Mouse (Mus musculus): ENCODE measurements around the gene Trim58. TPM values are rescaled to one million over a fixed set of nuclear protein-coding genes. Genes with fewer than 3 reads are reported as not detected.

Gene Trim58
- not detected for polyA plus RNA-seq (2014; fragmentation: Illumina TruSeq; extraction: RNeasy Lipid Tissue Mini Kit (QIAGEN cat#74804); ENCODE audit: low read depth, low replicate concordance)

DNA sequence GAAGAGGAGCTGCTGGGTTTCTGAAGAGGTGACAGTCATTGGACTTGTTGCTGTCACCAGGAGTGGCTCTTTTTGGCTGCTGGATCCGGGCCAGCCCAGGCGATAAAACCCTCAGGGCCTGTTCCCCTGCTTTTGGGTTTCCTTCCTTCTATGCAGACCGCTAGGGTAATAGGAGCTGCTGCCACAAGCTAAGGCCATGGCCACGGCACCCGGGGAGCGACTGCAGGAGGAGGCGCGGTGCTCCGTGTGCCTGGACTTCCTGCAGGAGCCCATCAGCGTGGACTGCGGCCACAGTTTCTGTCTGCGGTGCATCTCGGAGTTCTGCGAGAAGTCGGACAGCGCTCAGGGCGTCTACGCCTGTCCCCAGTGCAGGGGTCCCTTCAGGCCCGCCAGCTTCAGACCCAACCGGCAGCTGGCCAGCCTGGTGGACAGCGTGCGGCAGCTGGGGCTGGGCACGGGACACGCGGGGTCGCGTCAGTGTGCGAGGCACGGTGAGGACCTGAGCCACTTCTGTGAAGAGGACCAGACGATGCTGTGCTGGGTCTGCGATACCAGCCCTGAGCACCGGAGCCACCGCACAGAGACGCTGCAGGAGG is at the start of gene Trim58:
Gene Trim58 (plus strand): TSS at position 194 of the 596 bp plus-strand sequence.

DNA sequence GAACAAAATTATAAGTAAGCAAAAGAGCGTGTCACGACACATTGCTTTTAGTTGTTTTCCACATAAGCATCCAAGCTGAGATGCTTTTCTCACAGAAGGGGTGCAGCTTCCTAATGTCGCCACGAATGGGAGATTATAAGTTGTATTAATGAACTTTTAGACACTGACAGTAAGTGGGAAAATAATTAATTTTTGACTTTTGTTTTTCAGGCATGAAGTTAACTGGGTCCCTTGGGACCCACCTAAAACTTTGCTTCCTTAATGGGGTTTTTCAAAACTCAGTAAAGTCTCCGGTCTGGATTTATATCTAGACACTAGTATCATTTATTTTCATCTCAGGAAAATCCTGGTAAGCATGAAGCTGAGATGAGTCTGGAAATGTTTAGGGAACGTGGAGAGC is 45.5 kb upstream of the Trim58 start, which contains the start of gene Olfr324:
Gene Olfr324 (plus strand): TSS at position 301 of the 400 bp plus-strand sequence.

DNA sequence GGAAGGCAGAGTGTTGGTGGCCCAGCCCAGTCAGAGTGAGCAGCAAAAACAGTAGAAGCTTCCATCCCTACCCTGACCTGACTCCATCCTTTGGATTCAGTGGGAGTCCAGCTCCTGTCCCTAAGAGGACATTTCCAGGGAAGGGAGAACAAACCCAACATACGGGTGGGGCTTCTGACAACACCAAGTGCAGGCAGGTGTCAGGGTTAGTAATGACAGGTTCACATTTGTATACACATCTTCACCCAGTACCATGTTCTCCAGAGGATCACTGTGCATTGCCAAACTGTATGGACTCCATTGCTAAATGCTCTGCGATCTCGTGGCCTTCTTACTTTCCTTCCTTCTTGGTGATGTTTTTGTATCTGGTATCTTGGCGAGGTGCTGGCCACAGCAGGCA is 24.3 kb upstream of the Trim58 start, which contains the start of gene 2210407C18Rik:
Gene 2210407C18Rik (minus strand): TSS at position 101 of the 400 bp plus-strand sequence.

DNA sequence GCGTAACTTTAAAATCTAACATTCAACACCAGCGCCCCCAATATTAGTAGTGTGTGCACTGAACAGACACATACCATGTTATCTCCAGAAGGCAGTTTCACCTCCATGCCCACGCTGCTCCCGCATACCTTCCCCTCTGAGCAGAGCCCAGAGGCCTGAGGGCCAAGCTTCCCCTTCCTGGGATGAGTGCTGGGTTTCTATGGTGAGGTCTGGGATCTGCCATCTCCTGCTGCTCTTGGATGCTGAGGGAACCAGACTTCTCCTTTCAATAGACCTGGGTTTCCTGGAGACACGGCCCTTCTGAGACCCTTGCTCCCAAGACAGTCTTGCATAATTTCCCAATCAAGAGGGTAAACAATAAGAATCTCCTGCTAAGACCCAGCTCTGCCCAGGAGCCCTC is 9.9 kb upstream of the Trim58 start, which contains the start of gene Olfr323:
Gene Olfr323 (minus strand): TSS at position 101 of the 400 bp plus-strand sequence.

DNA sequence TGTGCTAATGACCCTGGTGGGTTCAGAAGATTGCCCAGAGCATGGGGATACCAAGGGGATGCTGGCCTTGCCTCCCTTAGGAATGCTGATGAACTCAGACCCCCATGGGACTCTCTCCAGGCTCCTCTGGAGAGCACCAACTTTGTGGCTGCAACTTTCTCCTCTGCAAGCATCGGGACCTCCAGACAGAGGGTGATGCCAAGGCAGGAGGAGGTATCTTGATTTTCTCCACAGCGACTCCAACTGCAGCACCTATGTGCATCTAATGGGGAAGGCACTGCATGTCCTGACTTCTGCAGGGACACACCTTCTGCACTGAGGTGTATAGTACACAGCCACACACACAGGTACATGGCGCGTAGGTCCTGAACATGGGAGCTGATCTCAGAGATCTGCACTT is 18.3 kb downstream of the Trim58 start, which contains the start of gene Olfr322:
Gene Olfr322 (plus strand): TSS at position 187 of the 400 bp plus-strand sequence.

DNA sequence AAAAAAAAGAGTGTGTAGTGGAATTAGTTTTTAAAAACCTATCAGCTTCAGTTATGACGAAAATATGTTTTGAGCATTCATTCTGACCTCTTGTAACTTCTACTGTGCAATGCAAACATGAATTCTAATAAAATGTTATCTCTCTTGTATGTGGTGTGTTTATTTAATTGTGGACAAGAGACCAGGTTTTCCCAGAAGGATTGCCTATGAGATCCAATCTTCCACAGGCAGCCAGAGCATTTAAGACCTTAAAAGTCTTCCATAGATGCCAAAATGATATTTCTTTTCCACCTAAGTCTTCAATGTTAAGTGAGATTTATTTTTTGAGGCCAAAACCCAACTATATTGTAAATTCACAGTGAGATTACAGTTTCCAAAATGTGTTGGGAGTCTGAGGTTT is 40.5 kb downstream of the Trim58 start, which contains the start of gene Olfr320:
Gene Olfr320 (plus strand): TSS at position 301 of the 400 bp plus-strand sequence.

DNA sequence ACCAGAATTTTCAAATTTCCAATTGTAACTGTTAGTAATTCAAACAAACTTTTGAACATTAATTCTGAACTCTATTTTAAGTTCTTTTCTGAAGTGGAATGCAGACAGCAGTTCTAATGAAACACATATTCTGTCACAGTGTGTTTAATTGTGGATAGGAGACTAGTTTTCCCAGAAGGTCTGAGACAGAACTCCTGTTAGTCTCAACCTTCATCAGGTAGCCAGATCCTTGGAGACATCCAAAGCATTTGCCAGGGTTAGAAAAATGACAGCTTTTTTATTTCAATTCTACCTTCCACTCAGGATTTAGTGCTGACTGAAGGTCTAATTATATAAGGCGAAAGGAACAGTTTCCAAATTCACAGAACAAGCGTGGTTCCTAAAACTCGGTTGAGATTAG is 58.6 kb downstream of the Trim58 start, which contains the start of gene Olfr319:
Gene Olfr319 (plus strand): TSS at position 301 of the 400 bp plus-strand sequence.

Other genes starting within 250 kb of the Trim58 start
- 1.8 TPM for gene 1810065E05Rik, start 219.4 kb upstream of the Trim58 start, polyA plus RNA-seq (2014; fragmentation: Illumina TruSeq; extraction: RNeasy Lipid Tissue Mini Kit (QIAGEN cat#74804); ENCODE audit: low read depth, low replicate concordance)
- gene Gm12253, start 207.9 kb upstream of the Trim58 start, polyA plus RNA-seq (2014; fragmentation: Illumina TruSeq; extraction: RNeasy Lipid Tissue Mini Kit (QIAGEN cat#74804); ENCODE audit: low read depth, low replicate concordance) = not detected
- gene Lypd9, start 187.5 kb upstream of the Trim58 start, polyA plus RNA-seq (2014; fragmentation: Illumina TruSeq; extraction: RNeasy Lipid Tissue Mini Kit (QIAGEN cat#74804); ENCODE audit: low read depth, low replicate concordance) = 125 TPM
- not detected for gene Olfr30, start 178.2 kb upstream of the Trim58 start, polyA plus RNA-seq (2014; fragmentation: Illumina TruSeq; extraction: RNeasy Lipid Tissue Mini Kit (QIAGEN cat#74804); ENCODE audit: low read depth, low replicate concordance)
- not detected for gene Olfr332, start 147.9 kb upstream of the Trim58 start, polyA plus RNA-seq (2014; fragmentation: Illumina TruSeq; extraction: RNeasy Lipid Tissue Mini Kit (QIAGEN cat#74804); ENCODE audit: low read depth, low replicate concordance)
- gene Olfr331, start 137.9 kb upstream of the Trim58 start, polyA plus RNA-seq (2014; fragmentation: Illumina TruSeq; extraction: RNeasy Lipid Tissue Mini Kit (QIAGEN cat#74804); ENCODE audit: low read depth, low replicate concordance) = not detected
- gene Olfr330, start 105.6 kb upstream of the Trim58 start, polyA plus RNA-seq (2014; fragmentation: Illumina TruSeq; extraction: RNeasy Lipid Tissue Mini Kit (QIAGEN cat#74804); ENCODE audit: low read depth, low replicate concordance) = 0.50 TPM
- gene Olfr329-ps, start 94.0 kb upstream of the Trim58 start, polyA plus RNA-seq (2014; fragmentation: Illumina TruSeq; extraction: RNeasy Lipid Tissue Mini Kit (QIAGEN cat#74804); ENCODE audit: low read depth, low replicate concordance) = 0.53 TPM
- gene Olfr328, start 84.8 kb upstream of the Trim58 start, polyA plus RNA-seq (2014; fragmentation: Illumina TruSeq; extraction: RNeasy Lipid Tissue Mini Kit (QIAGEN cat#74804); ENCODE audit: low read depth, low replicate concordance) = not detected
- not detected for gene Olfr224, start 69.9 kb upstream of the Trim58 start, polyA plus RNA-seq (2014; fragmentation: Illumina TruSeq; extraction: RNeasy Lipid Tissue Mini Kit (QIAGEN cat#74804); ENCODE audit: low read depth, low replicate concordance)
- gene Olfr325, start 62.7 kb upstream of the Trim58 start, polyA plus RNA-seq (2014; fragmentation: Illumina TruSeq; extraction: RNeasy Lipid Tissue Mini Kit (QIAGEN cat#74804); ENCODE audit: low read depth, low replicate concordance) = 0.21 TPM
- not detected for gene Olfr324, start 45.4 kb upstream of the Trim58 start, polyA plus RNA-seq (2014; fragmentation: Illumina TruSeq; extraction: RNeasy Lipid Tissue Mini Kit (QIAGEN cat#74804); ENCODE audit: low read depth, low replicate concordance)
- 0.35 TPM for gene 2210407C18Rik, start 24.4 kb upstream of the Trim58 start, polyA plus RNA-seq (2014; fragmentation: Illumina TruSeq; extraction: RNeasy Lipid Tissue Mini Kit (QIAGEN cat#74804); ENCODE audit: low read depth, low replicate concordance)
- gene Olfr323, start 10.0 kb upstream of the Trim58 start, polyA plus RNA-seq (2014; fragmentation: Illumina TruSeq; extraction: RNeasy Lipid Tissue Mini Kit (QIAGEN cat#74804); ENCODE audit: low read depth, low replicate concordance) = 0.49 TPM
- not detected for gene Olfr322, start 18.3 kb downstream of the Trim58 start, polyA plus RNA-seq (2014; fragmentation: Illumina TruSeq; extraction: RNeasy Lipid Tissue Mini Kit (QIAGEN cat#74804); ENCODE audit: low read depth, low replicate concordance)
- gene Olfr320, start 40.6 kb downstream of the Trim58 start, polyA plus RNA-seq (2014; fragmentation: Illumina TruSeq; extraction: RNeasy Lipid Tissue Mini Kit (QIAGEN cat#74804); ENCODE audit: low read depth, low replicate concordance) = not detected
- gene Olfr319, start 58.7 kb downstream of the Trim58 start, polyA plus RNA-seq (2014; fragmentation: Illumina TruSeq; extraction: RNeasy Lipid Tissue Mini Kit (QIAGEN cat#74804); ENCODE audit: low read depth, low replicate concordance) = not detected
- gene Olfr318, start 83.5 kb downstream of the Trim58 start, polyA plus RNA-seq (2014; fragmentation: Illumina TruSeq; extraction: RNeasy Lipid Tissue Mini Kit (QIAGEN cat#74804); ENCODE audit: low read depth, low replicate concordance) = not detected
- 0.21 TPM for gene Olfr317, start 98.7 kb downstream of the Trim58 start, polyA plus RNA-seq (2014; fragmentation: Illumina TruSeq; extraction: RNeasy Lipid Tissue Mini Kit (QIAGEN cat#74804); ENCODE audit: low read depth, low replicate concordance)
- gene Olfr316, start 112.3 kb downstream of the Trim58 start, polyA plus RNA-seq (2014; fragmentation: Illumina TruSeq; extraction: RNeasy Lipid Tissue Mini Kit (QIAGEN cat#74804); ENCODE audit: low read depth, low replicate concordance) = 1.7 TPM
- gene Olfr315, start 132.7 kb downstream of the Trim58 start, polyA plus RNA-seq (2014; fragmentation: Illumina TruSeq; extraction: RNeasy Lipid Tissue Mini Kit (QIAGEN cat#74804); ENCODE audit: low read depth, low replicate concordance) = not detected
- not detected for gene Olfr314, start 142.5 kb downstream of the Trim58 start, polyA plus RNA-seq (2014; fragmentation: Illumina TruSeq; extraction: RNeasy Lipid Tissue Mini Kit (QIAGEN cat#74804); ENCODE audit: low read depth, low replicate concordance)
- 197 TPM for gene Fam183b, start 161.5 kb downstream of the Trim58 start, polyA plus RNA-seq (2014; fragmentation: Illumina TruSeq; extraction: RNeasy Lipid Tissue Mini Kit (QIAGEN cat#74804); ENCODE audit: low read depth, low replicate concordance)
- not detected for gene Olfr313, start 174.5 kb downstream of the Trim58 start, polyA plus RNA-seq (2014; fragmentation: Illumina TruSeq; extraction: RNeasy Lipid Tissue Mini Kit (QIAGEN cat#74804); ENCODE audit: low read depth, low replicate concordance)
- 0.06 TPM for gene Olfr312, start 188.8 kb downstream of the Trim58 start, polyA plus RNA-seq (2014; fragmentation: Illumina TruSeq; extraction: RNeasy Lipid Tissue Mini Kit (QIAGEN cat#74804); ENCODE audit: low read depth, low replicate concordance)
- gene Olfr311, start 198.8 kb downstream of the Trim58 start, polyA plus RNA-seq (2014; fragmentation: Illumina TruSeq; extraction: RNeasy Lipid Tissue Mini Kit (QIAGEN cat#74804); ENCODE audit: low read depth, low replicate concordance) = not detected
- 3.4 TPM for gene Gm12258, start 206.7 kb downstream of the Trim58 start, polyA plus RNA-seq (2014; fragmentation: Illumina TruSeq; extraction: RNeasy Lipid Tissue Mini Kit (QIAGEN cat#74804); ENCODE audit: low read depth, low replicate concordance)
- gene 2810021J22Rik, start 226.8 kb downstream of the Trim58 start, polyA plus RNA-seq (2014; fragmentation: Illumina TruSeq; extraction: RNeasy Lipid Tissue Mini Kit (QIAGEN cat#74804); ENCODE audit: low read depth, low replicate concordance) = 7.0 TPM